Mouse (Mus musculus) cerebellum, postnatal 14 days (tissue): ENCODE measurements at regions not wholly inside any gene's neighbourhood (a gene's known extent, or its start where the extent isn't known, plus 50 kb on each side); places are given as distances from the start of the nearest gene placed in this dataset.

Source experiments
- DNase-seq, 2 experiments: peaks; one replicate each; pipeline ENCODE4 v3.0.0; 2021; ENCODE audit warnings: mixed read lengths in 2 of 2

DNA sequence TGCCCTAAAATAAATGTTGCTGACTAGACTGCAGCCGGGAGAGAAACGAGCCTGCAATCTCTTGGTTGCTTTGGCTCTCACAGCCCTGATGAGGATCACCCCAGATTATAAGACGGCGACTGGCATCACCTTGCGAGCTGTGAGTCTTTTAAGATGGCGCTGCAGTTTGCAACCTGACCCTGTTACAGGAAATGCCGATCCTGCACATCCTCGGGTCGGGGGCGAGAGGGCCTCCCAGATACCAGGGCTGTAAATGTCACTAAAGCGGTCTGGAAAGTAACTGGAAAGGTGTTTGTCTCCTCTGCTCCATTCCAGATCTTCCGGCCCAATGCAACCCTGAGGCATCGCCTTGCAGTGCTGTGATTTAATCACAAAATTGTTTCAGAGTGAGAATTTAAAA is 53.4 kb downstream of the Cartpt start:
- DNase-seq, result no peak

DNA sequence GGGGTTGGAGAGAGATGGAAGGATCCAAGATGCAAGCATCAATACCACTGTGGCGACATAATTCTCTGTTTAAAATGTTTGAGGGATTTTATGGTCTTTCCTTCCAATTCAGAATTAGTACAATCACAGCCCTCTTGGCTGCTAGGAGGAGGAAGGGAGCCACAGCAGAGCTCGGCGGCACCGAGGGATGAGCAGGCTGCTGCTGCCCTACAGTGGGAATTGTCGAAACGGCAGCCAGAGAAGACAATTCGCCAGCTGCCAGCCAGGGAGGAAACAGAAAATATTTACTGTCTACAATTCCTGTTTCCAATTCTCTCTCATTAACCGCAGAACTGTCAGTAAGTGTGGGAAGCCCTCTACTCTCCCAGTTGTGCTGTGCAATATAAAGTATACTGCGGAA is 58.3 kb downstream of the Cartpt start:
- DNase-seq, result peak; percentile 70 to 78

GRCm38 (mm10) chr13:99839446-99839845 is 61.4 kb downstream of the Cartpt start:
- DNase-seq, result no peak

DNA sequence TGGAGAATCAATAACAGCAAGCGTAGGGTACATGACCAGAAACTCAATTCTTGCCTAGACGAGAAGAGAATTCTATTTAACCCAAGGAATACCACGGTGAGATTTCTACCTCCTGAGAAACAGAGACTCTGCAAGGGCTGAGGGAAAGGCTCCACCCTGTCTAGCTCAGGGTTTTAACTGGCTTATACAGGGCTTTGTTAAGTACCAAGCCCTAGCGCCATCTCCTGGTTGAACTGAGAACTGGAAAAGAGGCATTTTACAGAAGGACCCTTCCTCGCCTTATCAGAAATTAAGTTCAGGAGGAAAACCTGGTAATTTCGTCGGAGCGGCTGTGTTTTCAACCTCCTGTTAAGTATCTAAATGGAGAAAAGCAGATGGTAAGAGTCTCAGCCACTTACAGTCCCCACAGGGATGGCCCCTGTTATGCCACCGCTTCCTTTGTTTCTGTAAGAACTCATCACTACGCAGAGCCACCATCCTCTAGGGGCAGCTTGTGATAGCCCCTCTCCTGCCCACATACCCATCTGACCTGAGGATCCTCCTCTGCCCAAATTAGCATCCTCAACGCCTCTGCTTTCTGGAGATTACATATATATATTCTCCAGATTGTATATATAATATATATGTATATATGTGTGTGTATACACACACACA is 63.0 kb downstream of the Cartpt start:
- peak; percentile 92 to 96 for DNase-seq

DNA sequence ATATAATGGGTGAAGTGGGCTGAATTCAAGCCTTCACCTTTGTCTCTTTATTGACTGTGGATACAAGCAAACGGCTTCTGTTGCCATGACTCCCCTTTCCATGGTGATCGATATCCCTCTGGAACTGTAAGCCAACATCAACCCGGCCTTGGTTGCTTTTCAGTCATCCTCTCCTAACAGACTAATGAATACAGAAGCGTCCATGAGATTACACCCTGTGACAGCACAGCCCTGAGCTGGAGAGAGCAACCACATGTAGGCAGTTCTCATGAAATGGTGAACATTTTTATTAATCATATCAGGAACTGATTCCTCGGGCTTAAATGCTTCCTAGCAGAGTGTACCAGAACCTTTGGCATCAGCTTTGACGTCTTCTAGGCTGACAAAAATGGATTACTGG is 63.7 kb downstream of the Cartpt start:
- no peak for DNase-seq

DNA sequence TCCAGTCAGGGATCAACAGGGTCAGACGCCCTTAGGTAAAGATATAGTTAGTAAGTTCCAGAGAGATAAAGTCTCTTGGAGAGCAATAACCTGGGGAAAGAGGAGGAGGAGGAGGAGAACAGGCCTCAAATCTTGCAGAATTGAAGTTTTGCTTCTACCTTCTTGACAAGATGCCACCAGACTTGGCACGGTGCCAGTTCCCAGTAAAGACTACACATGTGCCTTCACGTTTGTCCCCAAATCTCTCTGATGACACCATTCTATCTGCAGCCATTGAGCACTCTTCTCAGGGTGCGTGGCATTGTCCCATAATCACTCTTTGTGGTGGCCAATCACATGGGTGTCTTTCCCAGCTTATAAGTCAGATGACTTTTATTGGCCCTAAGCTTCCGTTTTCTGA is 64.3 kb downstream of the Cartpt start:
- peak; percentile 47 to 72 for DNase-seq

DNA sequence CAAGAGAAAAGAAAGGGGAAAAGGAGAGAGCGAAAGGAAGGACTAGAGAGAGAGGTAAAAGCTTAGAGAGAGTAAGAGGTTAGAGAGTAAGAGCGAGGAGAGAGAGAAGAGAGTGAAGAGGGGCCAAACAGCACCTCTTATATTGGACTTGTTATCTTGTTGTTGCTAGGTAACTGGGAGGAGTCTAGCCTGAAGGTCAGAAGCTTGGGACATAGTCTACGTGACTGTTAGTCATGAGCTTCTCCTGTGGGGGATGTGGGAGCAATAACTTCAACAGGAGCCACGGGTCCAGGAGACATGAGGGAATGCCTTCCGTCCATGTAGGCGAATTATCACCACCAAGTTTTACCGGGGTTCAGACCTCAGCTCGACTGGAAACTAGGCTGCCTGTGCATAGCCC is 65.4 kb downstream of the Cartpt start:
- no peak for DNase-seq

DNA sequence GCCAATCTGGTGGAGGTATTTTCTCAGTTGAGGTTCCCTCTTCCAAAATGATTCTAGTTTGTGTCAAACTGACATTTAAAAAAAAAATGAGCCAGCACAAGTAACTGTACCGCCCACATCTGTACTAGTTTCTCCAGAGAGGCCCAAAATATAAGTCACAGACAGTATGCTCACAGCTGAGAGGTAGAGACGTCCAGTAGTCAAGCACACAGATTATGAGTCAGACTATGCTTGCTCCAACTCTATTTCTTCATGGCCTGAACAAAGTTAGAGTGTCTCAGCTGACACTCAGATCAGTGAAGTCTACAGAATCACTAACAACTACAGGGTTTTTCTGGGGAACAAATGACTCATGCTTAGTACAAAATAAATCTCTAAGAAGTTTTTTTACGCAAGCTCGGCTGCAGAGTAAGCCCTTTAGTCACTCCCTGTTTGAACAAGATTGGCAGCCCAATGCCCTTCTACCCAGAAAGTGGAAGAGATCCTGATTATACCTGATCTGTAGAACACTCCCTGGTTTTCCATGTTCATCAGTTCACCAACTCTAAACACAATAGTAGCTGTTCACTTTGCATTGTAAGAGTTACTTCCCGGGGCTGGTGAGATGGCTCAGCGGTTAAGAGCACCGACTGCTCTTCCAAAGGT is 70.7 kb downstream of the Cartpt start:
- no peak for DNase-seq

GRCm38 (mm10) chr13:99827573-99827972 is 73.3 kb downstream of the Cartpt start:
- DNase-seq, result no peak

DNA sequence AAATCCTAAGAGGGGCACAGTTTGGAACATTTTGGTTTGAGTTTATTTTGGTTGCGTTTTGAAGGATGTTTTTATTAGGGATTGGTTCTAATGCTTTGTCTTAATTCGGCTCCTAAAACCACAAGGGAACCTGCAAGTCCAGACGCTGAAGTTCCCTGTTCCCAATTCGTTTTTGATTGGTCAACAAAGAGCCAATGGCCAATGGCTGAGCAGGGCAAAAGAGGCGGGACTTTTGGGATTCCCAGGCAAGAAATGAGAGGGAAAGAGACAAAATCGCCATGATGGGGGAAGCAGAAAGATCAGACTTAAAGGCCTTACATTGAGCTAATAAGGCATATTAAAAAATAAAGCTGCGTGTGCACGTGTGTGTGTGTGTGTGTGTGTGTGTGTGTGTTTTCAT is 76.3 kb downstream of the Cartpt start:
- DNase-seq, result no peak

- no peak for DNase-seq
Measured at GRCm38 (mm10) chr13:99816666-99817065, 84.2 kb downstream of the Cartpt start.

DNA sequence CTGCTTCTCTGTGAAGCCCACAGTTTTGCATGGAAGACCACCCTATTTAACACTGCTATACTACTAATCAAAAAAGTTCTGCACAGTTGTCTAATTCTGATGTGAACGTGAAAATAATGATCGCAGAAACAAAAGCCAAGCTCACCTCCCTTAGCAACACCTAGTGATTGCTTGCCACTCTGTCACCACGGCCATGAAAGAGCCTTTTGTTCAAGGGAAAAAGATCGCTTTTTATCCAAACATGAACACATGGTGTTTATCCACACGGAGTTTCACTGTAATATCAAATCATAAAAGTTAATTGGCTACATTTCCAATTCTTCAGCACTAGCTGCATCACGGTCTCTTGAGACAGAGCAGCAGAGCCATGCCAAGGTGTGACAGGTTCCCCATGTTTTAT is 85.1 kb downstream of the Cartpt start:
- DNase-seq, result no peak

GRCm38 (mm10) chr13:99814801-99815200 is 86.1 kb downstream of the Cartpt start:
- no peak for DNase-seq

GRCm38 (mm10) chr13:99814033-99814556 is 86.8 kb downstream of the Cartpt start:
- no peak for DNase-seq

- no peak for DNase-seq
Measured at GRCm38 (mm10) chr13:99794448-99794847, 106.4 kb downstream of the Cartpt start.

DNA sequence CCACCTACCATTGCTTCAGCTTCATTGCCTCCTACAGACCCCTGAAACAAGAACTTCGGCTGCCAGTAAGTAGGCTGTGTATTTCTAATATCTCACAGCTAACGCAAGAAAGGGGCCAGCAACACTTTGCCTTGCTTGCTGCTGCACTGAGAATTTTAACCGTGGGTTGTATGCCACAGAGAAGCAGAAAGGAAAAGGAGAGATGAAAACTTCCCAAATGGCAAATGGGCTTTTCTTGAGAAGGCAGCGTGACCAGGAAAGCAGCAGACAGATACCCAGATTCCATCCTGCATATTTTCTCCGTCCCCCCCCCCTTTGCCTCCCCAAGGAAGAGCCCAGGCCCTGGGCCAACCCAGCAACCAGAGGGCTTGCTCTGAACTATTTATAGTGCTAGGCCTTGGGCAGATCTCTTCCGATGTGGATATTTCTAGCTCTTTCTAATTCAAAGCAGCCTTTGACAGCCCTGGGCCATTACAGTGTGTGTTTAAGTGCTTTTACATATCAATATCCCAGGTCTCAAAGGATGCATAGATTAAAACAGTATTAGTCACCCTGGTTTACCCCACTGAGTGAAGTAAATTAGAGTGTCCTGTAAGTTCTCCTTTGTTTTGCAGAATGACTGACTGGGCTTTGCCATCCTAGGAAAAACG is 107.0 kb downstream of the Cartpt start:
- peak; percentile 7 to 11 for DNase-seq

DNA sequence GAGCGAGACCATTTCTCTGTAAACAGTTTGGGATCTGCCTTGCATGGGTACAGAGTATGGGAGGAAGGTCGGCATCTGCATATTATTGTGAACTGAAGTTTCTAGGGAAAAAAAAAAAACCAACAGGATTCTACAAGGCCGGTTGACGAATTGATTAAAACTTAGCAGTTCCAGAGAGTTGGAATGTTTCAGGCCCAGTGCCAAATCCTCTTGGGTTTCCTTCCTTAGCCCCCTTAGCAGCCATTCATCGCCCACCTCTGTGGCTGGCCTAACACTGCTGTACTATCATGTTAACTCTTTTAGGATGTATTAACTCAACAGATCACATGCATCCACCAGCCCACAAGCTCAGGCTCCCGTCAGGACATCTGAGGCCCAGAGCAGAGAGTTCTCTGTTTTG is 107.9 kb downstream of the Cartpt start:
- DNase-seq, result no peak

DNA sequence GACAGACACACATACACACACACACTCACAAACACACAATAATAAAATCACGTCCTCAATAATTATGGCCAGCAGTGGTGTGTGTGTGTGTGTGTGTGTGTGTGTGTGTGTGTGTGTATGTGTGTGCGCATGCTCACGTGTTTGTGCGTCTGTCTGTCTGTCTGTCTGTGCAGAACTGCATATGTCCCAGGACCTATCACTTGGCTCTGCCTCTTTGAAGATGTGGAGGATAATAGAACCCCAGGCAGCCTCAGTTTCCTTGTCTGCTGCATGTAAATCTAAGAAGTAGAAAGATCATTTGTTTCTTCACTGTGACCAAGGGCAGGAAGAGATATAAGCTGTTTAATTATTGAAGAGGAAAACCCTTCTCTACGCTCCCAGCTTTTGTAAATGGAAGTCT is 109.9 kb downstream of the Cartpt start:
- DNase-seq, result no peak

DNA sequence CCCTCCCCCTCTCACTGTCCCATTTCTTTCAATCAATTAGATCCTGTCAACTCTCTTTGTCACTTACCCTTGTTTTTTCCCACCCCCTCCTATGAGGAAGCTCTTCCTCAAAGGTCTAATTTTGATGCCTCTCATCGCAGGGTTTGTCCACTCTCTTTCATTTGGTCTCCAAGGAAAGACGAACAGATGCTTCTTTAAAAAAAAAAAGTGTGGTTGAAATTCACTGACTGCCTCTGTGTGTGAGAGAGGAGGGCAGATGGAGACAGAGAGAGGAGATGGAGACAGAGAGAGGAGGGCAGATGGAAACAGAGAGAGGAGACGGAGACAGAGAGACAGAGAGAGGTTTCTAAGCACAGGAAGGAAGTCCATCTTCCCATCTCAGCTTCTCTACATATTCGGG is 113.1 kb downstream of the Cartpt start:
- DNase-seq, result no peak

GRCm38 (mm10) chr13:99785427-99785826 is 115.5 kb downstream of the Cartpt start:
- no peak for DNase-seq

DNA sequence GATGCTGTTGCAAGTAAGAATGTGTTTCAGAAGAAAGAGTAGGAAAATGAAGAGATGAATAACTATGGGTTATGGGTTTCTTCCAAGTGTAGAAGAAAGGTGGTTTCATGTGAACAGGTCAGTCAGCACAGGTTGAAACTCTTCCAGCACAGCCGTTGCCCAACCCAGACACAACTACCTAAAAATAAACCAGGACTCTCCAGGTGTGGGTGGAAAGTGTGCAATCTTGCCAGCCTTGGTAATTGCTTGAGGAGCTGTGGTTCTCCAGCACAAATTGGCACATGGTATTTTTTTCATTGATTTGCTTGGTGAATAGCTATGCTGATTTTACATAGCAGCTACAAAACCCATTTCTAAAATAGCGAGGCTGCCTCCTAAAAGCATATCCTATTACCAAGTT is 116.6 kb downstream of the Cartpt start:
- DNase-seq, result no peak

DNA sequence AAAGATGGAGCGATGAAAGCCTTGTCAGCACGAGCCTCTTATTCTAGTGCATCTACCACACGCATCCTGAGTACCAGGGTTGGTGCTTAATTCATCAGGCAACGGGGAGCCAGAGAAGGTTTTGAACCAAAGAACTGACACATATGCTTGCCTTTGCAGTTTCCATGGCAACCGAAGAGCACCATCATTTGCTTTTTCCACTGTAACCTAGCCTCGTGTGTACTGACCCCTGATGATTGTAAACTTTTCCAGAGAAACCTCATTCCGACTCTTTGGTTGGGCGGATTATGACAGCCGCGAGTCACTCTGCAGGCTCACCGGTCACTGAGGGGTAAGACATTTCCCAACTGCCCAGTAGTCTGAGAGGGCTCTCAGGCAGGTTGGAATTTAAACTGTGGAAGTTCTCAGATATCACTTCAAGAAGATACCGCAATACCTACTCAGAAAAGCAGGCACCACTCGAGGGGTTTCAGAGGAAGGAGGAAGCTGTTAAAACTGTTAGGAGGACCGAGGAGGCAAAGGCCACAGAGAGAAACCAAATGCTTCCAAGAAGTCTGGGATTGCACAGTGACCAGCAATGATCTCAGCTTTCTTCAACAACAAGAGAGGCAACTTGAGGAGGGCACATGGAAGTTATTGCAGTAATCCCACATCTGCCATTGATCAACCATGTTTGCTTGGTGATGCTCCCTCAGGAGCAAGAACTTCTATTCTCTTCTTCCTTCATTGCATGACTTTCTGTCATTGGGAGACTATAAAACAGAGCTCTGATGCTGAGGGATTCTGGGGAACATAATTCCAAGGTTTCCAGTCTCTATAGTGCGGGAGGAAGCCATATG is 117.8 kb downstream of the Cartpt start:
- no peak for DNase-seq

GRCm38 (mm10) chr13:99781616-99782015 is 119.3 kb downstream of the Cartpt start:
- no peak for DNase-seq
